Mouse (Mus musculus): ENCODE data around the gene Klrb1a. TPM values are rescaled to one million over a fixed set of nuclear protein-coding genes. Genes with fewer than 3 reads are reported as not detected.
"Not testable (repeated sequence)": the region's sequence is repeated elsewhere in the genome, so short reads cannot be mapped to it uniquely, and the experiment has no call there.

The Klrb1a gene
- polyA plus RNA-seq, 1 experiment: 0.67 TPM

- H3K27me3 ChIP-seq (ENCODE audit: control insufficient read depth, insufficient read depth, low read length): no peaks in the 10 kb centered on the region
- DNase-seq: no peak
- no peaks in the 10 kb centered on the region for H3K36me3 ChIP-seq (ENCODE audit: control insufficient read depth, insufficient read depth, low read length)
- 96% methylated on average over 3 of the region's 3 CpGs for WGBS
- no peak overlapping the region for H3K27ac ChIP-seq (ENCODE audit: control insufficient read depth, insufficient read depth, low read length)
- no peak overlapping the region for H3K4me3 ChIP-seq (ENCODE audit: control insufficient read depth, insufficient read depth, low read length)
- no peaks in the 10 kb centered on the region for H3K4me1 ChIP-seq (replicated peaks; ENCODE audit: control insufficient read depth, insufficient read depth, low read length)
- no peak for TF ChIP-seq CTCF (IDR thresholded peaks at IDR 0.05; ENCODE audit: borderline replicate concordance, control insufficient read depth, extremely low read depth, insufficient read depth, low read length, poor library complexity)
- TF ChIP-seq POLR2A (IDR thresholded peaks at IDR 0.05; ENCODE audit: control insufficient read depth, extremely low read depth, insufficient read depth, low read length, poor library complexity): no peak
Observed at GRCm38 (mm10) chr6:128649681-128650080, 26.3 kb upstream of the Klrb1a start.

DNA sequence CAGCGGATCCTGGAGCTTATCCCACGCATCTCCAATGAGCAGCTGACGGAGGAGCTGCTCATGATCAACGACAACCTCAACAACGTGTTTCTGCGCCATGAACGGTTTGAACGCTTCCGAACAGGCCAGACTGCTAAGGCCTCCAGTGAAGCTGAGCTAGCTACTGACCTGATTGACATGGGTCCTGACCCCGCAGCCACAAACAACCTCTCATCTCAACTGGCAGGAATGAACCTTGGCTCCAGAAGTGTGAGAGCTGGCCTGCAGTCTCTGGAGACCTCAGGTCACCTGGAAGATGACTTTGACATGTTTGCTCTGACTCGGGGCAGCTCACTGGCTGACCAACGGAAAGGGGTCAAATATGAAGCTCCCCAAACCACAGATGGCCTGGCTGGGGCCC, 22.4 kb upstream of the Klrb1a start:
- not testable (repeated sequence) for H3K36me3 ChIP-seq (ENCODE audit: control insufficient read depth, insufficient read depth, low read length); H3K27ac ChIP-seq (ENCODE audit: control insufficient read depth, insufficient read depth, low read length); DNase-seq; H3K4me1 ChIP-seq (replicated peaks; ENCODE audit: control insufficient read depth, insufficient read depth, low read length); H3K4me3 ChIP-seq (ENCODE audit: control insufficient read depth, insufficient read depth, low read length); H3K27me3 ChIP-seq (ENCODE audit: control insufficient read depth, insufficient read depth, low read length)
- 95% methylated on average over 12 of the region's 12 CpGs for WGBS

GRCm38 (mm10) chr6:128644694-128645093, 21.4 kb upstream of the Klrb1a start:
- WGBS: 97% methylated on average over 20 of the region's 20 CpGs
- not testable (repeated sequence) for H3K4me1 ChIP-seq (replicated peaks; ENCODE audit: control insufficient read depth, insufficient read depth, low read length); H3K27me3 ChIP-seq (ENCODE audit: control insufficient read depth, insufficient read depth, low read length); H3K4me3 ChIP-seq (ENCODE audit: control insufficient read depth, insufficient read depth, low read length); DNase-seq; H3K36me3 ChIP-seq (ENCODE audit: control insufficient read depth, insufficient read depth, low read length); H3K27ac ChIP-seq (ENCODE audit: control insufficient read depth, insufficient read depth, low read length)

- DNase-seq: no peak
- no peak for TF ChIP-seq POLR2A (IDR thresholded peaks at IDR 0.05; ENCODE audit: control insufficient read depth, extremely low read depth, insufficient read depth, low read length, poor library complexity)
- no peak for TF ChIP-seq CTCF (IDR thresholded peaks at IDR 0.05; ENCODE audit: borderline replicate concordance, control insufficient read depth, extremely low read depth, insufficient read depth, low read length, poor library complexity)
- Histone ChIP-seq H3K27me3 (ENCODE audit: control insufficient read depth, insufficient read depth, low read length) (no peaks in the 10 kb centered on the region), H3K4me3 (ENCODE audit: control insufficient read depth, insufficient read depth, low read length) (no peak overlapping the region), H3K36me3 (ENCODE audit: control insufficient read depth, insufficient read depth, low read length) (no peaks in the 10 kb centered on the region), H3K4me1 (replicated peaks; ENCODE audit: control insufficient read depth, insufficient read depth, low read length) (no peaks in the 10 kb centered on the region), H3K27ac (ENCODE audit: control insufficient read depth, insufficient read depth, low read length) (no peak overlapping the region)
- WGBS: 41% methylated on average over 2 of the region's 2 CpGs
Observed at GRCm38 (mm10) chr6:128643999-128644398, 20.7 kb upstream of the Klrb1a start.

DNA sequence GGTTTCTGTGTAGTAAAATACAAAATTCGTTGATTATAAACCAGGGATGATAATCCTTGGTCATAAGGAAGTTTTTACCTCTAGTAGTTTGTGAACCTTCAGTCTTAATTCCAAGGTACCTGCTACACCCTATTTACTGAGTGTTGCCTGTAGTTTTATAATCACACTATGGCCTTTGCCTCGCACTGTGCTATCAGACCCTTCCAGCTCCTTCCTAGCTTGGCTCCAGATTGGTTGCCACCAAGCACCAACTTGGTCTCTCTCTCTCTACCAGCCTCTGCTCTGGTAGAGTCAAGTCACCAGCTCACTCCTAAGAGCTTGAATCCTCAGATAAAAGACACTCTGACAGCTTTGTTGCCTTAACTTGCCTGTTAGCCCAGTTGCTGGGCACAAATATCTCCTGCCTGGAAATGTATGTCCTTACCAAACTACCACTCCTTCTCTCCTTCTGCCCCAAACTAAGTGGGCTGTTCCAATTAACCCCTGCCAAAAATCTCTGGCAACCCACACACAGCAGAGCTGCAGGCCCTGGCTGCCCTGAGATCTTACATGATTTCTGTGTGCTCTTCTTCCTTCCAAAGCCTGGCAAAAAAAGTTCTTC, 17.9 kb upstream of the Klrb1a start:
- DNase-seq: no peak
- TF ChIP-seq CTCF (IDR thresholded peaks at IDR 0.05; ENCODE audit: borderline replicate concordance, control insufficient read depth, extremely low read depth, insufficient read depth, low read length, poor library complexity): no peak
- TF ChIP-seq POLR2A (IDR thresholded peaks at IDR 0.05; ENCODE audit: control insufficient read depth, extremely low read depth, insufficient read depth, low read length, poor library complexity): no peak
- Histone ChIP-seq H3K27ac (ENCODE audit: control insufficient read depth, insufficient read depth, low read length) (no peak overlapping the region), H3K27me3 (ENCODE audit: control insufficient read depth, insufficient read depth, low read length) (no peaks in the 10 kb centered on the region), H3K36me3 (ENCODE audit: control insufficient read depth, insufficient read depth, low read length) (no peaks in the 10 kb centered on the region), H3K4me3 (ENCODE audit: control insufficient read depth, insufficient read depth, low read length) (no peak overlapping the region), H3K4me1 (replicated peaks; ENCODE audit: control insufficient read depth, insufficient read depth, low read length) (no peaks in the 10 kb centered on the region)
- WGBS: 88% methylated on average over 2 of the region's 2 CpGs

GRCm38 (mm10) chr6:128640673-128641072, 17.3 kb upstream of the Klrb1a start:
- 100% methylated on average over 1 of the region's 1 CpGs for WGBS
- Histone ChIP-seq H3K36me3 (ENCODE audit: control insufficient read depth, insufficient read depth, low read length) (no peaks in the 10 kb centered on the region), H3K4me3 (ENCODE audit: control insufficient read depth, insufficient read depth, low read length) (no peak overlapping the region), H3K27me3 (ENCODE audit: control insufficient read depth, insufficient read depth, low read length) (no peaks in the 10 kb centered on the region), H3K4me1 (replicated peaks; ENCODE audit: control insufficient read depth, insufficient read depth, low read length) (no peaks in the 10 kb centered on the region), H3K27ac (ENCODE audit: control insufficient read depth, insufficient read depth, low read length) (no peak overlapping the region)
- TF ChIP-seq POLR2A (IDR thresholded peaks at IDR 0.05; ENCODE audit: control insufficient read depth, extremely low read depth, insufficient read depth, low read length, poor library complexity) (no peak), CTCF (IDR thresholded peaks at IDR 0.05; ENCODE audit: borderline replicate concordance, control insufficient read depth, extremely low read depth, insufficient read depth, low read length, poor library complexity) (no peak)
- no peak for DNase-seq

DNA sequence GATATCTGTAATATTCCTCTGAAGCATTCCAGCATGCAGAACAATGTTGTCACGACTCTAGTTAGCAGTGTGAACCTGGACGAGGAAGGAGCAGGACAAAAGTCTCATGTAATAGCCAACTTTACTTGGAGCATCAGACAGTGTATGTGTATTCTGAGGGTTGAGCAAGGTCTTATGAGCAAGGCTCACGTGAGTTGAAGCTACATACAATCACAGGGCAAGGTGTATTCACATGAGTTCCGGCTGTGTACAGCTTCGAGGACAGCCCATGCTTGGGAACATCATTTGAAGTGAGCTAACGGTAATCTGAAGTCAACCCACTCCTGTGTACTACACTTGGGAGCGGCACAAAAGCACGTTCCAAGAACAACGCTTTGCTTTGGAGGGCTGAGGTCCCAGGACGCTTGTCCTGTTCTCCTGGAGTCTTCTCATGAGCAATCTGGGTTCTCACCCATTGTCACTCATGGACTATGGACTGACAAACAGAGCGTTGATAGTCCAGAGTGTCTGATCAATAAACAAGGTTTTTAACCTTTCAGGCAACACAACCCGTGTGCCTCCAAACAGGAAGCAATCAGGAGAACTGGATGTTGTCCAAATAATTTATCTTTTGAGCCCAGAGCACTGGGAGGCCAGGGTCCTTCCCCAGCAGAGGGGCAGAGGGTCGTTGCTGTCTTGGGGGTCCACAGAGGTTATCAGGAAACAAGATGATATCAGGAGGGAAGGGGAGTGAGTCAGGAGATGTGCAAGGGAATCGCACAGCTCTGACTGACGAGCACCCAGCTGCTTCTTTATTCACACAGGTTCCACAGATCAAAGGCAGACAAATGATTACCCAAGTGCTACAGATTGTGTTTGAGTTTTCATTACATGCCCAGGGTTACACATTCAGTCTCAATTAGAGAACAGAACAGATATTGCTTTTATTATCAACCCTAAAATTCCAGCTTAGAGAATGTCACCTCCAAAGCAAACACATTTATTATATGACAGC, 7.9 kb upstream of the Klrb1a start:
- not testable (repeated sequence) for H3K4me3 ChIP-seq (ENCODE audit: control insufficient read depth, insufficient read depth, low read length); H3K36me3 ChIP-seq (ENCODE audit: control insufficient read depth, insufficient read depth, low read length); H3K27ac ChIP-seq (ENCODE audit: control insufficient read depth, insufficient read depth, low read length); H3K27me3 ChIP-seq (ENCODE audit: control insufficient read depth, insufficient read depth, low read length); H3K4me1 ChIP-seq (replicated peaks; ENCODE audit: control insufficient read depth, insufficient read depth, low read length); DNase-seq
- 80% methylated on average over 15 of the region's 15 CpGs for WGBS

GRCm38 (mm10) chr6:128629771-128630739, 6.7 kb upstream of the Klrb1a start:
- not testable (repeated sequence) for H3K27me3 ChIP-seq (ENCODE audit: control insufficient read depth, insufficient read depth, low read length); H3K4me1 ChIP-seq (replicated peaks; ENCODE audit: control insufficient read depth, insufficient read depth, low read length); H3K4me3 ChIP-seq (ENCODE audit: control insufficient read depth, insufficient read depth, low read length); H3K36me3 ChIP-seq (ENCODE audit: control insufficient read depth, insufficient read depth, low read length); H3K27ac ChIP-seq (ENCODE audit: control insufficient read depth, insufficient read depth, low read length)
- peak; percentile 18 for DNase-seq
- 57% methylated on average over 13 of the region's 13 CpGs for WGBS

DNA sequence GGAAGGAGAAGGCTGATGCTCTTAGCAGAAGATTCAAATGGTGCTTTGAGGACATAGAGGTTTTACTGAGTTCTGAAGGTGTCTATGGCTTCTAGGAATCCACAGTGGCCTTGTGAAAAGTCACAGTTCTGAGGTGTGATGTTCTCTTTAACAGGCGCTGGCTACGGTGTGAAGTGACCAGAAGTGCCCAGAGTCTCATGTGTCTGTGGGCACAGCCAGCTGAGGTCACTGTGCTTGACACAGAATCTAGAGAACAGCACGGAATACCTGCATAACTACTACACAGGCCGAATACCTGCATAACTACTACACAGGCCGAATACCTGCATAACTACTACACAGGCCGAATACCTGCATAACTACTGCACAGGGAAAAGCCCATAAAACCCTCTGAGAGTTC, 1.9 kb upstream of the Klrb1a start:
- 97% methylated on average over 6 of the region's 6 CpGs for WGBS
- H3K4me1 ChIP-seq (replicated peaks; ENCODE audit: control insufficient read depth, insufficient read depth, low read length); H3K36me3 ChIP-seq (ENCODE audit: control insufficient read depth, insufficient read depth, low read length); H3K27me3 ChIP-seq (ENCODE audit: control insufficient read depth, insufficient read depth, low read length); H3K27ac ChIP-seq (ENCODE audit: control insufficient read depth, insufficient read depth, low read length); H3K4me3 ChIP-seq (ENCODE audit: control insufficient read depth, insufficient read depth, low read length); DNase-seq: not testable (repeated sequence)

Measured in thymus, adult 2 months (tissue).